Mouse (Mus musculus): ENCODE data around the gene Snupn.

DNA sequence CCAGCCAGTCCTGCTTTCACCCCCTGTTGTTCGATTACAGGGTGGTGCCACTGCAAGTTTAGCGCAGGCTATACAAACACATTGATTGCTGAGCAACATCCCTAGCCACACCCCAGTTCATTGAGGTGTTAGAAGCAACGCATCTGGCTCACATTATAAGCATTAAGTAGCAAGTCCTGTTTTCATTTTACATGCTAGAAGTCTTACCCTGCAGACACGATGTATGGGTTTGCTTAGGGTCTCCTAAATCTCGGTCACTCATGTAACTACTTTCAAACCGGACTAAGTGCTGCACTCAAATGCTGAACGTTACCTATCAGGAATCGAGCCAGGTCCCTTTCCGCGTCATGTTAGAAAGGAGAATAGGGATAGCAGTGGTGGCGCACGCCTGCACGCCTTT, 911 bp upstream of the Snupn start:
- TF ChIP-seq CTCF (IDR thresholded peaks at IDR 0.05; ENCODE audit: borderline replicate concordance, control insufficient read depth, extremely low read depth, insufficient read depth, low read length, poor library complexity) (no peak), POLR2A (IDR thresholded peaks at IDR 0.05; ENCODE audit: control insufficient read depth, extremely low read depth, insufficient read depth, low read length, poor library complexity) (no peak)
